Mouse (Mus musculus): Measurements from ENCODE around the gene Gcnt4. TPM values are rescaled to one million over a fixed set of nuclear protein-coding genes. Genes with fewer than 3 reads are reported as not detected.

The Gcnt4 gene
- polyA plus RNA-seq, 1 experiment from 2014 or later = 0.09 TPM

Other genes starting within 250 kb of the Gcnt4 start
- not detected in 2 replicates for gene Ankrd31, start 176.4 kb upstream of the Gcnt4 start, polyA plus RNA-seq (2015; fragmentation: Nextera tagmentation; extraction: Ambion mirVana)
- gene 1700029F12Rik, start 109.7 kb downstream of the Gcnt4 start, polyA plus RNA-seq (2015; fragmentation: Nextera tagmentation; extraction: Ambion mirVana) = not detected in 2 replicates
- 14.4 and 15.1 TPM in 2 replicates for gene Fam169a, start 142.6 kb downstream of the Gcnt4 start, polyA plus RNA-seq (2015; fragmentation: Nextera tagmentation; extraction: Ambion mirVana)
- 0.92 and 1.5 TPM in 2 replicates for gene Gm6169, start 174.5 kb downstream of the Gcnt4 start, polyA plus RNA-seq (2015; fragmentation: Nextera tagmentation; extraction: Ambion mirVana)
- gene Gfm2, start 213.2 kb downstream of the Gcnt4 start, polyA plus RNA-seq (2015; fragmentation: Nextera tagmentation; extraction: Ambion mirVana) = 32.0 and 34.8 TPM in 2 replicates
- gene Nsa2, start 213.2 kb downstream of the Gcnt4 start, polyA plus RNA-seq (2015; fragmentation: Nextera tagmentation; extraction: Ambion mirVana) = 41.8 and 42.4 TPM in 2 replicates